Mouse (Mus musculus) liver, postnatal 0 days (tissue): ENCODE measurements around the gene Fosl2. TPM values are rescaled to one million over a fixed set of nuclear protein-coding genes. Genes with fewer than 3 reads are reported as not detected.

Experiments used
- ATAC-seq: fragments of 200-750 bp; cut with Nextera tagmentation; 2 replicates; pipeline ENCODE4 v1.8.0; 2017; ENCODE audit warnings: mild to moderate bottlenecking, moderate library complexity
- DNase-seq: peaks from one replicate; pipeline ENCODE4 v3.0.0-alpha.2; 2016
- H3K27ac ChIP-seq: fragments of 300-500 bp; sonication (generic); 2 replicates; pipeline ENCODE4 v1.5.1; 2014; ENCODE audit warnings: antibody characterized with exemption, moderate library complexity, mild to moderate bottlenecking, low read depth
- H3K27me3 ChIP-seq: fragments of 300-500 bp; sonication (generic); 2 replicates; pipeline ENCODE4 v1.6.1; 2014; ENCODE audit warnings: low read length, control low read depth, mixed read lengths; ENCODE audit not compliant: insufficient read depth
- H3K36me3 ChIP-seq: fragments of 300-500 bp; sonication (generic); replicated peaks from 2 replicates; pipeline ENCODE4 v1.6.1; 2014; ENCODE audit warnings: mild to moderate bottlenecking, control low read depth, low read length, moderate library complexity, mixed read lengths; ENCODE audit not compliant: insufficient read depth
- H3K4me1 ChIP-seq: fragments of 300-500 bp; sonication (generic); 2 replicates; pipeline ENCODE4 v1.6.1; 2014; ENCODE audit warnings: antibody characterized with exemption, mild to moderate bottlenecking, control low read depth; ENCODE audit not compliant: insufficient read depth
- H3K4me2 ChIP-seq: fragments of 300-500 bp; sonication (generic); 2 replicates; pipeline ENCODE4 v1.6.1; 2014; ENCODE audit warnings: low read depth, mild to moderate bottlenecking, low read length, moderate library complexity, mixed read lengths
- H3K4me3 ChIP-seq: fragments of 300-500 bp; sonication (generic); 2 replicates; pipeline ENCODE4 v1.5.1; 2014; ENCODE audit warnings: low read depth, low read length
- H3K9ac ChIP-seq: fragments of 300-500 bp; sonication (generic); replicated peaks from 2 replicates; pipeline ENCODE4 v1.6.1; 2014; ENCODE audit warnings: mild to moderate bottlenecking, moderate library complexity
- H3K9me3 ChIP-seq: fragments of 300-500 bp; sonication (generic); 2 replicates; pipeline ENCODE4 v1.6.1; 2016; ENCODE audit warnings: mild to moderate bottlenecking, control low read depth, low read length, mixed read lengths
- CTCF ChIP-seq: sonication (generic); IDR thresholded peaks from 2 replicates; pipeline ENCODE4 v1.5.1; 2016; ENCODE audit warnings: antibody characterized with exemption, low read depth
- EP300 ChIP-seq: IDR thresholded peaks from 2 replicates; pipeline ENCODE4 v1.6.1; 2016; ENCODE audit warnings: antibody characterized with exemption, low read depth, mild to moderate bottlenecking
- WGBS: fragments of 180-500 bp; shearing (Covaris S2); extraction: QIAGEN DNeasy Blood & Tissue Kit; methylation state at CpG from one replicate; pipeline ENCODE4 v1.1.7; 2014; ENCODE audit not compliant: insufficient replicate concordance; 5-methylcytosine and 5-hydroxymethylcytosine counted together
- polyA plus RNA-seq: library from polyadenylated mRNA; unstranded; fragments of >200 nt; fragmentation: Nextera tagmentation; extraction: Ambion mirVana; gene quantifications from 2 replicates; pipeline ENCODE4 v1.2.1, GENCODE M21; 2015

The Fosl2 gene
- polyA plus RNA-seq, 1 experiment from 2014 or later, result 0.92 TPM

DNA sequence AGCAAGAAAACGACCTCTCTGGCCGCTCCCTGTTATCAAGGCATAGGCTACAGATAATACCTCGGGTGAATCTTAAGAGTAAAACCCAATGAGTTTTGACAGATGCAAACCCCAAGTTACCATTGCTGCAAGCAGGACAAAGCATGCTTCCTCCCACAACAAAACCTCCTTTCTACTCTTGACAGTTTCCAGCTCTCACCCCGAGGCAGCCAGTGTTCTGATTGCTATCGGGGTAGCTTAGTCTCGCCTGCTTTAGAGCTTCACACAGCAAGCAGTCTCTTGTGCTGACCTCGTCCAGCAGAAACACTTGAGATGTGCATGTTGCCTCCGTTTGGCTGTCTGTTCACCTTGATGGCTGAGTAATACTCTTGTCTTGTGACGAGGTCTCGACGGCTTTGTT is 52.1 kb downstream of the Fosl2 start:
- peaks cover 5% of the 10 kb centered on the region; the same call in 1 of the 2 replicates for H3K4me1 ChIP-seq
- whole genome bisulfite sequencing, result 62% methylated on average over 11 of the region's 11 CpGs
- H3K27me3 ChIP-seq, result no peaks in the 10 kb centered on the region
- DNase-seq (no peak), ATAC-seq (no peak)
- H3K4me3 ChIP-seq, result no peak overlapping the region
- no peak overlapping the region for H3K4me2 ChIP-seq
- no peaks in the 10 kb centered on the region for H3K36me3 ChIP-seq
- H3K27ac ChIP-seq, result no peak overlapping the region
- H3K9ac ChIP-seq, result no peak overlapping the region
- no peak for TF ChIP-seq CTCF
- no peak for TF ChIP-seq EP300
- H3K9me3 ChIP-seq, result no peaks in the 10 kb centered on the region

- H3K36me3 ChIP-seq, result no peaks in the 10 kb centered on the region
- TF ChIP-seq CTCF, result no peak
- no peak for TF ChIP-seq EP300
- ATAC-seq (no peak), DNase-seq (no peak)
- H3K27me3 ChIP-seq, result no peaks in the 10 kb centered on the region
- no peak overlapping the region for H3K9ac ChIP-seq
- no peak overlapping the region for H3K4me3 ChIP-seq
- H3K9me3 ChIP-seq, result no peaks in the 10 kb centered on the region
- H3K27ac ChIP-seq, result no peak overlapping the region
- WGBS, result 78% methylated on average over 5 of the region's 5 CpGs
- no peak overlapping the region for H3K4me2 ChIP-seq
- peaks cover 11% of the 10 kb centered on the region; the same call in 1 of the 2 replicates for H3K4me1 ChIP-seq
Observed at GRCm38 (mm10) chr5:32191259-32191658, 55.7 kb downstream of the Fosl2 start.

DNA sequence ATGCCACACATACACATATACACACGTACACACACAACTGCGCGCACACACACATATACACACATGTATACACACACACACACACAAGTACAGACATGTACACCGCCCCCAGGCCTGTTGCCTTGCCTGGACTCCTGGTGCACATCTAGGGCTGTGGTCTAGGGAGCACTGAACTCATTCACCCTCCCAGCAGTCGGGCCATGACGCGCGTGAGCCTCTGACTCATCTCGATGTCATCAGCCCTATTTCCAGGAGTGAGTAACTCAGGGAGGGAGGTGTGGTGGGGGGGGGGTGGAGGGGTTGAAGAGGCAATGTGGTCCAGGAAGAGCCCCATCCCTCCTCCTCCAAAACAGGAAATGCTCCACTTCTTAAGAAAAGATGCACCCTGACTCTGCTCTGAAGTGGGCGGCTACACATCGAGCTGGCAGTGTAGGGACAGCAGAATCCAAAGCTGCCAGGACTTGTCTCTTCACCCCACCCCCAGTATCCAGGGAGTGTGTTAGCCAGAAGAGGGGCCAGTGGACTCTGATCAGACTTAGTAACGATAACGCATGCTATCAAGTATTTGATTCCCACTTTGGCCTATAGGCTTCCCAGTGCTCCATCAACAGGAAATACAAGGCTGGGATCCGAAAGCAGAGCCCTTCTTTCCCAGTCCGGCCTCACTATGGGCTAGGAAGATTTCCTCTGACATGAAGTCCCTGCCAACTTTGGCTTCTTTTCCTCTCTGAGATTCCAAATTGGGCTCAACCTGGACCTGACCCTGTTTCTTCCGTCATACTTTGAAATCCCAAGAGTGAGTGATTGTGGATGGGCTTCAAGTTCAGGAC is 56.6 kb downstream of the Fosl2 start:
- TF ChIP-seq EP300, result no peak
- no peak for TF ChIP-seq CTCF
- no peak overlapping the region for H3K4me2 ChIP-seq
- peaks cover 11% of the 10 kb centered on the region; the same call in 1 of the 2 replicates for H3K4me1 ChIP-seq
- no peak overlapping the region for H3K4me3 ChIP-seq
- H3K27me3 ChIP-seq, result no peaks in the 10 kb centered on the region
- no peak overlapping the region for H3K9ac ChIP-seq
- H3K9me3 ChIP-seq, result no peaks in the 10 kb centered on the region
- WGBS, result 70% methylated on average over 16 of the region's 16 CpGs
- no peak overlapping the region for H3K27ac ChIP-seq
- DNase-seq, result peak; percentile 48
- ATAC-seq, result peak; percentile 61
- no peaks in the 10 kb centered on the region for H3K36me3 ChIP-seq

DNA sequence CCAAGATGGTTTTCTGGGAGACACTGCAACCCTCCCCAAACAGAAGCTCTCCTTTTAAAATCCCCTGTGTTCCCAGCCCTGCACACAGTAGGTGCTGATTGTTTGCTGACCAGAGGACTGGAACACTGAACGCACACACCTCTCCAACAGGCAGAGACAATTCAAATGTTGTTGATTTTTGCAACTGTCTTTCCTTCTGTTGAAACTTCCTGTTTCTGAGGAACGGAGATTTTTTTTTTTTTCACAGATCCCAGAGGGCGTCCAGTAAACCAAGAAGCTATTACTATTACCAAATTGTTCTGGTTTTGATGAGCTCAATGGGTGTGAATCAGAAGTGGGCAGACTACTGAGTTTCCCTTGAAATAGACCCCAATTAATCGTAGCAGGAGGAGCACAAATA is 58.6 kb downstream of the Fosl2 start:
- ATAC-seq (no peak), DNase-seq (no peak)
- Histone ChIP-seq H3K9ac (no peak overlapping the region), H3K36me3 (no peaks in the 10 kb centered on the region), H3K27ac (no peak overlapping the region), H3K4me3 (no peak overlapping the region), H3K4me1 (peaks cover 11% of the 10 kb centered on the region; the same call in 1 of the 2 replicates), H3K4me2 (no peak overlapping the region), H3K27me3 (no peaks in the 10 kb centered on the region), H3K9me3 (no peaks in the 10 kb centered on the region)
- TF ChIP-seq EP300 (no peak), CTCF (no peak)
- 33% methylated on average over 4 of the region's 4 CpGs for WGBS

- H3K27ac ChIP-seq, result no peak overlapping the region
- H3K4me3 ChIP-seq, result no peak overlapping the region
- no peak overlapping the region for H3K4me2 ChIP-seq
- no peak overlapping the region for H3K9ac ChIP-seq
- H3K36me3 ChIP-seq, result no peaks in the 10 kb centered on the region
- ATAC-seq (peak; percentile 59), DNase-seq (peak; percentile 38)
- 40% methylated on average over 12 of the region's 12 CpGs for WGBS
- TF ChIP-seq EP300 (no peak), CTCF (0 out of 2 replicates have a peak, but pooled peaks have one; percentile 20)
- no peaks in the 10 kb centered on the region for H3K9me3 ChIP-seq
- peaks cover 11% of the 10 kb centered on the region; the same call in 1 of the 2 replicates for H3K4me1 ChIP-seq
- no peaks in the 10 kb centered on the region for H3K27me3 ChIP-seq
Observed at GRCm38 (mm10) chr5:32195857-32196609, 60.4 kb downstream of the Fosl2 start.

- H3K27me3 ChIP-seq, result no peaks in the 10 kb centered on the region
- peak; percentile 91 for DNase-seq
- H3K9ac ChIP-seq, result no peak overlapping the region
- H3K4me3 ChIP-seq, result no peak overlapping the region
- 5% methylated on average over 4 of the region's 4 CpGs for WGBS
- H3K36me3 ChIP-seq, result no peaks in the 10 kb centered on the region
- H3K4me1 ChIP-seq, result peaks cover 11% of the 10 kb centered on the region; the same call in 1 of the 2 replicates
- H3K9me3 ChIP-seq, result no peaks in the 10 kb centered on the region
- H3K4me2 ChIP-seq, result no peak overlapping the region
- TF ChIP-seq EP300 (no peak), CTCF (peak; percentile 96)
- ATAC-seq, result peak; percentile 75
- no peak overlapping the region for H3K27ac ChIP-seq
Observed at GRCm38 (mm10) chr5:32197698-32198097, 62.1 kb downstream of the Fosl2 start.
